Mouse (Mus musculus): ENCODE data around the gene Ppat.
A peak's percentile ranks its signal among the peaks of the same experiment; 100 is the strongest.
"Not testable (repeated sequence)": the region's sequence is repeated elsewhere in the genome, so short reads cannot be mapped to it uniquely, and the experiment has no call there.

Ppat gene

DNA sequence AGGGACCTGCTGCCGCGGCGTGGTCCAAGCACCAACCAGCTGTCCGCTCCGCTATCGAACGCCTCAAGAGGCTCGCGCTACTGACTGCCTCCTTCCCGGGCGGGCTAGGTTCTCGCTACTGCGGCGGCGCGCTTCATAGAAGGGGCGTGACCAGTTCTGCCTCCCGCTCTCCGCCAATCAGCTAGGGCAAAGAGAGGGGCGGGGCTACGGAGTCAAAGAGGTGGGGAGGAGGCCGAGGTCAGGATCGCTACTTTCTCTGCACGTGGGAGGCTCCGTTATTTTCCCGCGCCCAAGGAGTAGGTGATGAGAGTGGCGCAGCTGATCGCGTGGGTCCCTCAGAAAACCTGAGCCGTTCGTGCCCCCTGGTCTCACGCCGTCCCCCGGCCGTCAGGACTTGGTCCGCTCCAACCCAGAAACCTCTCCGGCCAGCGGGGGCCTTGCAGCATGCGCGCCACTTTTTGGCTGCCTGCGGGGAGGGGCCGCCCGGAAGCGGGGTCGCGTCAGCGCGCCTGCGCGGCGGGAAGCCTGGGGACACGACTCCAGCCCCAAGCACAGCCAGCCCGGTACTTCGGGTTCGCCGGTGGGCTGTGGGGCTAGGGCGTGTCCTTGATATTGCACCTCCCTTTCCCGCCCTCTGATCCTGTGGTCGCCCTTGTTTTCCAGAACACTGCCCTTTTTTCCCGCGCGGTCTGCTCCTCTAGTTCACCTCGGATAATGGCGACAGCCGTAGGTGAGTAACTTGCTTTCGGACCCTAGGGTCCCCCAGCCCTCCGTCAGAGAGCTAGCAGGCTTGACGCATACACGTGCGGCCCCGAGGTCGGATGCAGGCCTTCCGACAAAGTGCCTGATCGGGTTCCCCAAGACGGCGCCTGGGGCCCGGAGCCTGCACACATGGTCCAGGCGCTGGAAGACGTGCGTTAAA lies at the start of gene Ppat, which contains the start of gene Paics:
Gene Ppat (minus strand): TSS at position 473 of the 922 bp plus-strand sequence.
Gene Paics (plus strand): TSS at position 202 of the 922 bp plus-strand sequence.
- peak; percentile 96 for DNase-seq

DNA sequence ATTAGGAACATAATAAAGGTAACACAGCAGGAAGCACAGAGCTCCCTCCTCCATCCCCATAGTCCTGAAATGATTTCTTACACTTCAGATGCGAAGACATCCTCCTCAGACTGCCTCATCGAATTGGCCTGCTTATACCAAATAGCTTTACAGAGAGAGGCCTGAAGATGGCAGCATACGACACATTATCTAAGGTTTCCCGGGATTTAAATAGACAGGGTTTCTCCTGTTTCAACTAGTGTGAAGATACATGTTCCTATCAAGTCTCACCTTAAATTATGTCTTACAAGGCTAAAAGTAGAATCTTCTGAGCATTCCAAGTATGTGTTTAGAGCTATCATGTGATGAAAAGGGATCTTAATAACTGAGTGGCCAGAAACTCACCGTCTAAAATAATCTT lies 47.0 kb upstream of the Ppat start:
- DNase-seq = no peak

DNA sequence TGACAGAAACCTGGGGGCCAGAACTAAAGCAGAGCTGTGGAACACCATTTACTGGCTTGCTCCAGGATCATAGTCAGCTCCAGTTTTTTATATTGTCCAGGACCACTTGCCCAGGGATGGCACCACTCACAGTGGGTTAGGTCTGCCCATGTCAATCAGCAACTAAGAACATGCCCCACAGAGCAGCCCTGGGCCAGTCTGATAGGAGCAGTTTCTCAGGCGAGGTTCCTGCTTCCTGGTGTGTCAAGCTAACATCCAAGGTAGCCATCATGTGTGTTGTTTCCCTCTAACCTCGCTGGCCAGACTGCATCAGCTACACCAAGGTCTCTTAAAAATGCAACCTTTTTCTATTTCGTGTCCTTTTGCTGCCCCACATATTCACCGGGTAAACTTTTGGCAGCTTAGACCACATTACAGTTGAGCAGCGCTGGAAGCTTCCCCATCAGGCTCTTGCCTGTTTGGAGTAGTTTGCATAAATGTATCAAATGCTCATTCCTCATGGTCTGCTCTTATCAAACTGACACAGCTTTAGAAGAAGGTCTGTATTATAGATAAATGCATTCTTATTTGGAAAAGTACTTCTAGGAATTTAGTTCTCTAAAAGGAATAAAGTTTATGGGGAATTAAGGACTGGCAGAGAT lies 41.9 kb upstream of the Ppat start:
- DNase-seq = no peak

DNA sequence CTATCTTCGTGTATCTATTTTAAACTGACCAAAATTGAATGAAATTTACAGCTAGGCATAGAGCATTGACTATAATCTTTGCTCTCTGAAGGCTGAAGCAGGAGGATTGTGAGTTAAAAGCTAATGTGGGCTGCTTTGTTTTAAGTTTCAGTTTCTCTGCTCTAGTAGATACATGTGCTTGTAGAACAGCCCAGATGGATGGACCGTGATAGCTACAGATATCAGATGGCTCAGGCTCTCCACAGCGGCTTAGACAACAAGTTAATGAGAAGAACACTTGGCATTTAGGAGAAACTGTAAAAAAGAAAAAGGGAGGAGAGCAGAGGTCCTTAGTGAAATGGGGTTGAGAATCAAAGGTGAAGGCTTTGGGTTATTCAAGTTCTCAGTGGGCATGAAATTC lies 39.4 kb upstream of the Ppat start:
- no peak for DNase-seq

DNA sequence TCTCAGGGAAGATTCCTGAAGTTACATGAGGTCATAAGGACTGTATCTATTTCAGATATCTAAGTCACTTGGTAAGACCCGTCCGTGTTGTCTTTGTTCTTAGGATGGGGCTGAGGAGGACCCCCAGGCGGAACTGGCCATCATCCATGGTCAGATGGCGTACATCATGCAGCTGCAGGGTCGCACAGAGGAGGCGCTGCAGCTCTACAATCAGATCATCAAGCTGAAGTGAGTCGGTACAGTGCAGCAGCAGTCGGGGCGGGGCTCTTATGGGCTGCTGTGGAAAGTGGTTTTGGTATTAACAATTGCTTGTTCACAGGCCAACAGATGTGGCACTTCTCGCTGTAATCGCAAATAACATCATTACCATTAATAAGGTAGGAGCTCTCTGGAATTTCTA lies 32.6 kb upstream of the Ppat start:
- no peak for DNase-seq

DNA sequence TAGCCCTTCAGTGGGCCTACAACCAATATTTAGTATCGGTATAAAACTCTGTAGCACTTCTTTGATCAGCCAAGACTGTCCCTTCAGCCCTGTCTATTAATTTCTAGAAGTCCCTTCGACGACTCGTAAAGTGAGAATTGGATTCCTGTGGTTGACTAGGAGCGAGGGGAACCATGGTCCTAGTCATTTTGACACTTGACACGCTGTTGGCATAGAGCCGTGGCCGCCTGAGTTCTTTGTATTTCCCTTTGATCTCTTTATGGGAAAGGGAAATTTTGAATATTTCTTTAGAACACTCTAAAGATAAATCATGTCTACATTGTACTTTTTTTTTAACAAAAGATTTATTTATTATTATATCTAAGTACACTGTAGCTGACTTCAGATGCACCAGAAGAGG lies 24.4 kb upstream of the Ppat start:
- DNase-seq = no peak

DNA sequence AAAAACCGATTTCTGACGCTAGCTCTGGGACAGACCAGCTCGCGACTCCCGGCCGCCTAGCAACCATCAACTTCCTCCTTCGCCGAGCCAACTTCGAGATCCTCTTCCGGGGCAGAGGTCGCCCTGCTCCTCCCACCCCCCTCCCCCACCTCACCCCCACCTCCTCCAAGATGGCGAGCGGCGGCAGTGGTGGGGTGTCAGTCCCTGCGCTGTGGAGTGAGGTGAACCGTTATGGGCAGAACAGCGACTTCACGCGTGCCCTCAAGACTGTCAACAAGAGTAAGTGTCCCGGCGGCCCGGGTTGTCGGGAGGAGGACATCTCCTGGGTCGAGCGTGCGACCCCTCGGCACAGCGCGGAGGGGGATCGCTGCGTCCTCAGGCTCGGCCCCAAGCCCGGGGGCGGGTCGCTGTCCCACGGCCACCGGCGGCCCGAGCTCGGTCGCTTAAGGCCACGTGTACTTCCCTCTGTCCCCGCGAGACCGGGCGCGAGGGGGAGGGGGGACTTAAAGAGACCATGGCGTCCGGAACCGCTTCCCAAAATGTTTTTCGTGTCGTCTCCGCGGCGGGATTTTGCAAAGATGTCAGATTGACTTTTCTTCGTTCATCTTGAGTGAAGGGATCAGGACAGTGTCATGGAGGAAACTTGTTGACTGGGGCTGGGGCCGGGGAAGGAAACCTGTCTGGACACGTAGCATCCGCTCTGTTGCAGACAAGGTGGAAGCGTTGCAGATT lies 23.3 kb upstream of the Ppat start, which contains the start of gene Srp72:
Gene Srp72 (plus strand): TSS at position 130 of the 732 bp plus-strand sequence.
- DNase-seq = peak; percentile 77

DNA sequence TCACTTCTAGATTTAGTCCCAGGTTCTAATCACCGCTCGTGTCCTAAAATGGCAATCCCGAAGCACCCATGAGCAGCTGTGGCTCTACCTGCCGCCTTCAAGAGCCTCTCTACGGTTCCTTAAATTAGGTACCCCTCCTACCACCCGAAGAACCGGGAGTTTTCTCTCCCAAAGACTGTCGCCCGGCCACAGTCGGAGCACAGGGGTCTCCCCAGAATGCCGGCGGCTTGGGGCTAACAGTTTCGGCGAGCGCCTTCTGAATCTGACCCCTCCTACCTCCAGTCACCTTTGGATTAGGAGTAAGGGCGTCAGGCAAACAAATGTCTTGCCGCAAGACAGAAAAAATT lies 22.8 kb upstream of the Ppat start:
- no peak for DNase-seq

DNA sequence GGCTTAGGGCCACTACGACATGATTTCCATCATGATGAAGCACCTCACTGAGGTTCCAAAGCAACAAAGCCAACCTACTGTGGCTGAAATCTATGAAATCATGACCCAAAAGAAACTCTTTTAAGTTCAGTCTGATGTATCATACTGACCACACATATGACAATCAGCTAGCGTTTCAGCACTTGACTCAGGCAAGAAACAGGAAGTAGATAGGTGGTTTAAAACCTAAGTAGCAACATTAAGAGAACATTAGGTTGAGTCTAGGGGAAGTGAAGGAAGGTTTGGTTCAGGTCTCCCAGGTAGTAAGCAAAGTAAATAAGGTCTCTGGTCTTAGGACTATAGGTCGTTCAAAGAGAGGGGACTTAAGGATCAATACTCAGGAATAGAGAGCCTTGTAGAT lies 22.1 kb upstream of the Ppat start:
- no peak for DNase-seq

DNA sequence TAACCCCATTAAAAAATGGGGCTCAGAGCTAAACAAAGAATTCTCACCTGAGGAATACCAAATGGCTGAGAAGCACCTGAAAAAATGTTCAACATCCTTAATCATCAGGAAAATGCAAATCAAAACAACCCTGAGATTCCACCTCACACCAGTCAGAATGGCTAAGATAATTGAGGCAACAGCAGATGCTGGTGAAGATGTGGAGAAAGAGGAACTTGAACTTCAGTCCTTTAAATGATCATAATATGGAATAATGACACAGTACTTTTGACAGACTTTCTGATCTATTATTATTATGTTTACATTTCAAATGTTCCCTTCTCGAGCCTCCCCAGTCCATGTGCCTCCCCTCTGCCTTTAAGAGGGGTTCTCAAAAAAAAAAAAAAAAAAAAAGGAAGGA lies 19.7 kb upstream of the Ppat start:
- not testable (repeated sequence) for DNase-seq

DNA sequence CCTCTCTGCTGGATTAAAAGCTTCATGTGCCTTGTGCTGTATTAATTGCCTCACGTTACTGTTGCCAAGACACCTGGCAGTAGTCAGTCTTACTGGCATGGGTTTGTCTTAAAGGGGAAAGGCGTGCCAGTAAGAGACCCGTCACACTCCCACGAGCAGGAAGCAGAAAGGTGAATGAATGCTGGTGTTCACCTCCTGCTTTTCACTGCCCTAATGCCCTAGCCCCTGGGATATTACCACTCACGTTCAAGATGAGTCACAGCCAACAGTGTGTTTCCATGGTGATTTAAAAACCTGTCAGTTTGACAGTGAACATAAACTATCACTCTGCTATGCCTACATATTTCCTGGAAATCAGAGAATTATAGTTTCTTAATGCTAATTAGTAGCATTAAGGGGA lies 17.9 kb upstream of the Ppat start:
- DNase-seq = no peak

DNA sequence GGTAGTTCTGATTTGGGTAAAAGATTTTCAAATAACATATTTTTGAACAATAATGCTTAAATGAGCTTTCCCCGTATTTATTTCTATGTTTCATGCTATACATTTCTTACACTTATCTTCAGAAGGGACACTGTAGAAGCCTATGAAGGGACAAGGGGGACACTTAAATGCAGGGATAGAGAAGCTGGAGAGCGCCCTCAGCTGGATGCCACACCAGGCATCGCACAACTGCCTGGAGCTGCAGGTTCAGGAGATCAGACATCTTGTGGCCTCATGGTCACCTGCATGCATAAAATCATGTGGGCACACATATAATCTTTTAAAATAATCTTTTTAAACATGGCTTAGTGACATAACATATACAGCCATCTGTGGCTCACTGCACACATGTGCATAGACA lies 13.3 kb upstream of the Ppat start:
- no peak for DNase-seq

DNA sequence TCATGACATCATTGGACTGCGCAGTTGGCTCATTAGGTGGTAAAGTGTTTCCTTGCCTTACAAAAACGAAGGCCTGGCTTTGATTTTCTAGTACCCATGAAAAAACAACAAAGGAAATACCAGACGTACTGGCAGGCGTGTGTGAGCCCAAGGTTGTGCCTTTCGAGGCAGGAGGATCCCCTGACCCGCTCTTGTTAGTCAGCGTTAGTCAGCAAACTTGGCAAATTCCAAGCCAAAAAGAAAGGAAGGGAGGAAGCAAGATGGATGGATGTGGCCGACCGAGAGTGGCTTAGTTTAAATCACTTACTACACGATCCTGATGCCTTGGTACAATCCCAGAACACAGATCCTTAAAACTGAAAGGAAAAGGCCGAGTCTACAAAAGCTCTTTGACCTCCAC lies 11.2 kb upstream of the Ppat start:
- DNase-seq = no peak

DNA sequence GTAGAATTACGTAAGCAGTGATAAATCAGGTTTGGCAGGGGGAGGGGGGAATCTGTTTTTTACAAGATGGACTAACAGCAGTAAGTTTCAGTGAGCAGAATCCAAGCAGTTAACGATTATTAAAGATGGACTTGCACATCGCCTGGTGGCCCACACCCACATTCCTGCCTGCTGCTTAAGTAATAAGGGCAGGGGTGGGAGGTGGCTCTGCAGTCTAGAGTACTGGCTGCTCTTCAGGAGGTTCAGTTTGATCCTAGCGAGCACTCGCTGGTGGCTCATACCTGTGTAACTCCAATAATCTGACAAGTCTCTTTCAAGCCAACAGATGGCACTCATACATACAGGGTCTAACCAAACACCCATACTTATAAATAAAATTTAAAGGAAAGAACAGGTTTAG lies 8.2 kb upstream of the Ppat start:
- DNase-seq = no peak

DNA sequence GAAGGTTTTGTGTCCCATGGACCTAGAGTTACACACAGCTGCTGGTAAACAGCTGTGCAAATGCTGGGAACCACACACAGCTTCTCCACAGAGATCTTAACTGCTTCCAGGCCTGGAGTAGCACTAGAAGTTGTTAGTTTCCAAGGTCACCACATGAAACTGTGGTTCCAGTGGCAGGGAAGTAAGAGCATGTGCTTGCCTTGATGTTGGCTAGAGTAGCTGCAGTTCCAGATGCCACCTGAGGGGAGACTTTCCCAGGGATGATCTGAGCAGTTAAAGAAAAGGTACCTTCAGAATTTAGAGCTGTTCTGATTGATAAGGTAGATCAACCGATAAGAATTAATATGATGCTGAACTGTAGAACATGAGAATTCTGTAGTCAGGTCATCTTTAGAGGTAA lies 6.6 kb upstream of the Ppat start:
- DNase-seq = no peak

DNA sequence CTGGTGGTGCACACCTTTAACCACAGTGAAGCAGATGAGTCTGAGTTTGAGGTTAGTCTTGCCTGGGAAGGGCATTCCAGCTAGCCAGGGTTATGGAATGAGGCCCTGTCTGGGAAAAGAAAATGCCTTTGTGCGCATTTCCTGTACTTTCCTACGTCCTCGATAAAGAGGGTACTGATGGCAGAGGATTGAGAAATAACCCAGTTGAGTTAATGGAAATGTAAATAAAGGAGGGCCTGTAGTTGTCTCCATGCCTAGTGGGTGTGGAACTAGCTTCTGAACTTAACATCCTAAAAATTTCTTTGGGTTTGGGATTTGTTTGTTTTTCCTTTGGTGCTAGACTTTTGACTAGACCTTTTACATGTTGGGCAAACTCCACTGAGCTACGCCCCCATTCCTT lies 4.1 kb upstream of the Ppat start:
- no peak for DNase-seq

DNA sequence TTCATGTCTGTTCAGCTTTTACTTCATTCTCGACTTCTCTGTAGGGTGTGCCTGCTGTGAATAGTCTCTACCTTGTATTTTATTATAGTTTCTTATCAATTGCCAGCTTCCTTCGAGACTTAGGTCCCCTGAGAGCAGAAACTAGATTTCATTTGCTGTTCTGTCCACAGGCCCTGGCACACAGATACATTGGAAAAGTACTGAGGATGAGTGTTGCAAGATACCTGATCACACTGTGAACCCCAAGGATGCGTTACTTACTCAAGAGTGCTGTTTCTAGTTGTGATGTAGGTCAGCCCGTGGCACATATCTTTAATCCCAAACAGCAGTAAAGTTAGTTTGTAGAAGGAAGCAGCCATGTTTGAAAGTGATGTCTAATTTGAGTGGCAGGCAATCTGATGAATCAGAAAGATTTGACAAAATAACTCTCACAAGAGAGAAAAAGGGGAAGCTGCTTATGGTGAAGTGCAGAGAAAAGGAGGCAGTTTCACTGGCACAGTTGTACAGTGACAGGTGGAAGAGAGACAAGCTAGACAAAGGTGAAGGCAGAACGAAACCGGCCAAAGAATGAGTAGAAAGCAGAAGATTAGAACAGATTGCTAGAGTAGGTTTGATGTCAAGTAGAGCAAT lies 3.0 kb upstream of the Ppat start:
- no peak for DNase-seq

DNA sequence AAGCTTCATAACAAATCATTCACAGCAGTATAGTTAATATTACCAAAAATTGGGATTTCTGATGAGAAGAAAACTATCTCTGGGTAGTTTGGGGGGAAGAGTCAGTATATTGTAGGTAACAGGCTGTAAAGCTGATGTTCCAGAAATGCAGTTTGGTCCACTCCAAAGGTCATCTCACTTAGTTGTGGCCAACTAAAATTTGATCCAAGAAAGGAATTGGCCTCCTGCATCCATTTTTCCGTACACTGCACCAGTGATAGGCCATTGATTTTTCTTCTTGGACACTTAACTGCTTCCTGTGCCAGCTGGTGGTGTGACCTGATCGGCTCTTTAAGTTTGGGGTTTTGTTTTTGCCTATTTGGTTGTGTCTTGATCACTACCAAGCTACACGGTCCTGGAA lies 2.4 kb upstream of the Ppat start:
- DNase-seq = no peak

DNA sequence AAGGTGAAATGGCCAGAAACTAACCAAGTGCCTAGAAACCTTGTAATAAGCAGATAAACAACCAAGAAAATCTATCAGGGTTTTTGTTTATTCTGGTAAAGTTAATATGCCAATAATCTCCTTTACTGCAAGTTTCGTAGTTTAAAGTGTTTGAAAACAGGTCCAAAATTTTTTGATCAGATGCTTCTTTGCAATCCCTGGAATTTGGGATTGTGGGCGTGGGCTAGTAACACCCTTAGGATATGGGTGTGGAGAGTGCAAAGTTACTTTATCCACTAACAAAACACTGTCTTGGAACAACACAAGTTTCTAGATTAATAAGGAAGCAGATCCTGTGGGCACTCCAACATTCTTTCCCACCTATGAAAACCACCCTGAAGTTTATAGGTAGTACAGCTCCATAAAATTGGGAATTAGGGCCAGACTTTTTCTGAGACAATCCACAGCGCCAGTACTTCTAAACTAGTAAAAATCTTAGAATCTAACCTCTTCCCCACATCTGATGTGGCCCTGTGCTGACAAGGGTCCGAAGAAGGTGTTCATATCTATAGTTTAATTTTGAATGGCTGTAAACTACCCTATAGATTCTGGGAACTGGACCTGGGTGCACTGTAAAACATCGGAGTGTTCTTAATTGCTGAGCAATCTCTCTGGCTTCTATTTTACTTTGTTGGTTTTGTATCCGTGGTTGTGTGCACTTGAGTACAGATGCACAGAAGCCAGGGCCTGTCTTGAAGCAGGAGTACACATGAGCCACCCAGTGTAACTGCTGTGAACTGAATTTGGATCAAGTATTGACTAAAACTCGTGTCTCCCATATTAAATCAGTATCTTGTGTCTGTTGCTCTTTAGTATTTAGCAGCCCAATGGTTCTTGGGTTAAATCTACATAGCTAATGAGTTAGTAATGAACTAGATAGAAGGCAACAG lies 998 bp upstream of the Ppat start:
- DNase-seq = no peak

DNA sequence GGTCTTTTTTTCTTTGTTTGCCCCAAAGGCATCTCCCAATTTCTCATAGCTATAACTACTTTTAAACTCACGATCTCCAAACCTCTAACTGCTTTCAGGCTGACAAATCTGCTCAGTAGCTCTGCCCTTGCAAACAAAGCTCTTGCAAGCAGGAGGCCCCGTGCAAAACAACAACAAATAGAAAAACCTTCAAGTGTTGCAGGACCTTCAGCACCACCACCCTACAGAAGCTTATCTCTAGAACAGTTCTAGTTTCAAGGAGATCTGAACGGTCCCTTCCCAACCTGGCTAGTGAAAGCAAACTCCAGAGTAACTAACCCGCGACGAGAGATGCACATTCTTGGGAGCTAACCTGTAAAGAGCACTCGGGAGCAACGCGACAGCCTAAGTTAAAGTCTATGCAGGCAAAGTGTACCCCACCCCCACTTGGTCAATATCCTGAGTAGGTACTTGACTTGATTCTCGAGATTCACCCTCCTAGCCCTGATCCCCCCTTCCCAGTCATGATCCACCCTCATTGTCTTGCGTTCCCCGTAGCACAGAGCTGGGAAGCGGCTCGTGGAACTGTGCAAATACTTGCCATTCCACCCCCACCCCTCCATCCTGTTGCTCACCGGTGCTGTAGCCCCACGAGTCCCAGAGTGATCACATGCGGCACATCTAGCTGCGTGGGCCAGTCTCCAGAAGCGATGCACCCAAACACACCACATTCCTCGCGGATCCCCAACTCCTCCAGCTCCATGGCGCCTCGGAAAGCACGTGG lies 854 bp downstream of the Ppat start:
- DNase-seq = no peak

DNA sequence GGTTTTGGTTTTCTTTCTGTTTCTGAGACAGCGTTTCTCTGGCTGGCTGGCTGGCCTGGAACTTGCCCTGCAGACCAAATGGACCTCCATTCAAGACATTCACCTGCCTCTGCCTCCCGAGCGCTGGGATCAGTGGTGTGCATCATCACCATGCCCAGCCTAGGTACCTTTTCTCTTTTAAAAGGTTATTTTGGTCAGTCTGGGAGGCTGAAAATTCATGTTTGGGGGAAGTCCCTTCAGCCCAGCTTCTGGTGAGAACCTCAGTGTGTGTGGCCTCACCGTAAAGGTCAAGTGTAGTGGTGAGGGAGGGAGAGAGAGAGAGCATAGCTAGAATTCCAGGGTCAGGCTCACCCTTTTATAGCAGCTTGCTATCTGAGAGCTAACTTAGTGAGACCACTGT lies 3.6 kb downstream of the Ppat start:
- no peak for DNase-seq

Data from cerebellum, adult 11 months (tissue).